Mouse (Mus musculus) embryonic fibroblast, embryonic 13.5 days (primary cell): ENCODE data around the gene Cd5.

ENCODE experiments used
- CTCF ChIP-seq: IDR thresholded peaks from 2 replicates; pipeline ENCODE4 v1.5.1; 2011; ENCODE audit warnings: mild to moderate bottlenecking, control low read depth, low read length, moderate library complexity, borderline replicate concordance; ENCODE audit not compliant: insufficient read depth
- POLR2A ChIP-seq: IDR thresholded peaks from 2 replicates; pipeline ENCODE4 v1.6.1; 2011; ENCODE audit warnings: low read depth, mild to moderate bottlenecking, control low read depth, low read length, moderate library complexity

GRCm38 (mm10) chr19:10774141-10774540 is 35.3 kb upstream of the Cd5 start:
- TF ChIP-seq CTCF (no peak), POLR2A (no peak)
